Mouse (Mus musculus) mature B cell (primary cell): ENCODE measurements at regions not wholly inside any gene's neighbourhood (a gene's known extent, or its start where the extent isn't known, plus 50 kb on each side); places are given as distances from the start of the nearest gene placed in this dataset.

ENCODE experiments used
- in situ Hi-C: fragments of 300-500 bp; cut with MboI; formaldehyde crosslinking; loops from 2 replicates; pipeline ENCODE4 v1.14.3; 2019

GRCm38 (mm10) chr19:14789992-14790391 is 192.1 kb upstream of the Tle4 start:
- in situ Hi-C loops: no loop called here

GRCm38 (mm10) chr19:14788630-14789029 is 190.8 kb upstream of the Tle4 start:
- in situ Hi-C loops: no loop called here

- in situ Hi-C loops: no loop called here
Measured at GRCm38 (mm10) chr19:14786868-14787267, 189.0 kb upstream of the Tle4 start.

- in situ Hi-C loops: no loop called here
Measured at GRCm38 (mm10) chr19:14785661-14786060, 187.8 kb upstream of the Tle4 start.

- in situ Hi-C loops: no loop called here
Measured at GRCm38 (mm10) chr19:14777709-14778108, 179.9 kb upstream of the Tle4 start.

GRCm38 (mm10) chr19:14777198-14777597 is 179.3 kb upstream of the Tle4 start:
- in situ Hi-C loops: no loop called here

- in situ Hi-C loops: no loop called here
Measured at GRCm38 (mm10) chr19:14776791-14777190, 178.9 kb upstream of the Tle4 start.

GRCm38 (mm10) chr19:14772794-14773193 is 174.9 kb upstream of the Tle4 start:
- in situ Hi-C loops: no loop called here

GRCm38 (mm10) chr19:14752646-14753045 is 154.8 kb upstream of the Tle4 start:
- in situ Hi-C loops: no loop called here

GRCm38 (mm10) chr19:14742361-14742760 is 144.5 kb upstream of the Tle4 start:
- in situ Hi-C loops: no loop called here

GRCm38 (mm10) chr19:14740936-14741335 is 143.1 kb upstream of the Tle4 start:
- in situ Hi-C loops: no loop called here

GRCm38 (mm10) chr19:14740139-14740538 is 142.3 kb upstream of the Tle4 start:
- in situ Hi-C loops: no loop called here

- in situ Hi-C loops: no loop called here
Measured at GRCm38 (mm10) chr19:14736514-14736913, 138.7 kb upstream of the Tle4 start.

- in situ Hi-C loops: no loop called here
Measured at GRCm38 (mm10) chr19:14725329-14725728, 127.5 kb upstream of the Tle4 start.

GRCm38 (mm10) chr19:14724637-14725036 is 126.8 kb upstream of the Tle4 start:
- in situ Hi-C loops: no loop called here

- in situ Hi-C loops: no loop called here
Measured at GRCm38 (mm10) chr19:14705791-14706190, 107.9 kb upstream of the Tle4 start.

GRCm38 (mm10) chr19:14701116-14701515 is 103.3 kb upstream of the Tle4 start:
- in situ Hi-C loops: no loop called here

- in situ Hi-C loops: no loop called here
Measured at GRCm38 (mm10) chr19:14695369-14695768, 97.5 kb upstream of the Tle4 start.

- in situ Hi-C loops: no loop called here
Measured at GRCm38 (mm10) chr19:14692183-14692582, 94.3 kb upstream of the Tle4 start.

GRCm38 (mm10) chr19:14685628-14686027 is 87.8 kb upstream of the Tle4 start:
- in situ Hi-C loops: no loop called here

- in situ Hi-C loops: no loop called here
Measured at GRCm38 (mm10) chr19:14684669-14685068, 86.8 kb upstream of the Tle4 start.

- in situ Hi-C loops: no loop called here
Measured at GRCm38 (mm10) chr19:14681306-14681705, 83.5 kb upstream of the Tle4 start.

- in situ Hi-C loops: no loop called here
Measured at GRCm38 (mm10) chr19:14679776-14680175, 81.9 kb upstream of the Tle4 start.

GRCm38 (mm10) chr19:14678584-14678983 is 80.7 kb upstream of the Tle4 start:
- in situ Hi-C loops: no loop called here

- in situ Hi-C loops: no loop called here
Measured at GRCm38 (mm10) chr19:14676929-14677328, 79.1 kb upstream of the Tle4 start.
